Mouse (Mus musculus) bone marrow macrophage, adult 2 months (primary cell): ENCODE measurements around the gene Bicc1.

ENCODE experiments used
- CTCF ChIP-seq: IDR thresholded peaks from 2 replicates; pipeline ENCODE4 v1.5.1; 2012; ENCODE audit warnings: low read depth, mild to moderate bottlenecking, low read length, moderate library complexity
- POLR2A ChIP-seq: IDR thresholded peaks from 2 replicates; pipeline ENCODE4 v1.6.1; 2012; ENCODE audit warnings: mild to moderate bottlenecking, low read depth, low read length, borderline replicate concordance

- TF ChIP-seq CTCF (no peak), POLR2A (no peak)
These were observed 76.5 kb downstream of the Bicc1 start for GRCm38 (mm10) chr10:71082986-71083385.
